Mouse (Mus musculus) limb, embryonic 14.5 days (tissue): Measurements from ENCODE around the gene Ccnjl. TPM values are rescaled to one million over a fixed set of nuclear protein-coding genes. Genes with fewer than 3 reads are reported as not detected.

Experiments used
- ATAC-seq: fragments of 200-750 bp; cut with Nextera tagmentation; 2 replicates; pipeline ENCODE4 v1.8.0; 2017; ENCODE audit warnings: low read depth, moderate number of reproducible peaks, moderate TSS enrichment; ENCODE audit not compliant: low FRiP score
- DNase-seq: peaks from one replicate; pipeline ENCODE4 v3.0.0-alpha.2; 2015; ENCODE audit warnings: low spot score
- H3K27ac ChIP-seq: fragments of 300-500 bp; sonication (generic); replicated peaks from 2 replicates; pipeline ENCODE4 v1.5.1; 2014; ENCODE audit warnings: low read depth, mild to moderate bottlenecking, low read length, moderate library complexity, mixed read lengths
- H3K27me3 ChIP-seq: fragments of 300-500 bp; sonication (generic); 2 replicates; pipeline ENCODE4 v1.6.1; 2014; ENCODE audit warnings: low read length, mixed read lengths; ENCODE audit not compliant: control insufficient read depth, insufficient read depth
- H3K36me3 ChIP-seq: fragments of 300-500 bp; sonication (generic); 2 replicates; pipeline ENCODE4 v1.6.1; 2014; ENCODE audit warnings: mild to moderate bottlenecking, low read length, moderate library complexity, mixed read lengths; ENCODE audit not compliant: control insufficient read depth, insufficient read depth
- H3K4me1 ChIP-seq: fragments of 300-500 bp; sonication (generic); 2 replicates; pipeline ENCODE4 v1.6.1; 2014; ENCODE audit warnings: antibody characterized with exemption, low read length, mixed read lengths; ENCODE audit not compliant: control insufficient read depth, insufficient read depth
- H3K4me2 ChIP-seq: fragments of 300-500 bp; sonication (generic); replicated peaks from 2 replicates; pipeline ENCODE4 v1.6.1; 2014; ENCODE audit warnings: low read depth, mild to moderate bottlenecking, low read length, moderate library complexity; ENCODE audit not compliant: severe bottlenecking
- H3K4me3 ChIP-seq: fragments of 300-500 bp; sonication (generic); replicated peaks from 2 replicates; pipeline ENCODE4 v1.5.1; 2014; ENCODE audit warnings: low read length
- H3K9ac ChIP-seq: fragments of 300-500 bp; sonication (generic); 2 replicates; pipeline ENCODE4 v1.6.1; 2014; ENCODE audit warnings: mild to moderate bottlenecking, low read depth, low read length, moderate library complexity; ENCODE audit not compliant: severe bottlenecking
- H3K9me3 ChIP-seq: fragments of 300-500 bp; sonication (generic); 2 replicates; pipeline ENCODE4 v1.6.1; 2016; ENCODE audit warnings: low read length; ENCODE audit not compliant: control insufficient read depth
- POLR2A ChIP-seq: fragments of 200-500 bp; IDR thresholded peaks from 2 replicates; pipeline ENCODE4 v1.8.0; 2012; ENCODE audit warnings: inconsistent platforms, mild to moderate bottlenecking, moderate library complexity, borderline replicate concordance; ENCODE audit not compliant: insufficient read depth, insufficient read length; ENCODE audit errors: extremely low read depth
- WGBS: fragments of 180-500 bp; shearing (Covaris S2); extraction: QIAGEN DNeasy Blood & Tissue Kit; methylation state at CpG from one replicate; pipeline ENCODE4 v1.1.7; 2014; 5-methylcytosine and 5-hydroxymethylcytosine counted together
- polyA plus RNA-seq, 2 experiments: library from polyadenylated mRNA; depleted of rRNA in 1 of 2; stranded (reverse) in 1 of 2; unstranded in 1 of 2; fragments of >200 nt; fragmentation: Nextera tagmentation in 1 of 2; extraction: Ambion mirVana in 1 of 2; gene quantifications; 2 replicates each; pipeline versions ENCODE4 v1.2.1 to v1.2.3; 2012 to 2014

Gene Ccnjl
- polyA plus RNA-seq, 2 experiments, result 5.1 to 7.7 TPM

DNA sequence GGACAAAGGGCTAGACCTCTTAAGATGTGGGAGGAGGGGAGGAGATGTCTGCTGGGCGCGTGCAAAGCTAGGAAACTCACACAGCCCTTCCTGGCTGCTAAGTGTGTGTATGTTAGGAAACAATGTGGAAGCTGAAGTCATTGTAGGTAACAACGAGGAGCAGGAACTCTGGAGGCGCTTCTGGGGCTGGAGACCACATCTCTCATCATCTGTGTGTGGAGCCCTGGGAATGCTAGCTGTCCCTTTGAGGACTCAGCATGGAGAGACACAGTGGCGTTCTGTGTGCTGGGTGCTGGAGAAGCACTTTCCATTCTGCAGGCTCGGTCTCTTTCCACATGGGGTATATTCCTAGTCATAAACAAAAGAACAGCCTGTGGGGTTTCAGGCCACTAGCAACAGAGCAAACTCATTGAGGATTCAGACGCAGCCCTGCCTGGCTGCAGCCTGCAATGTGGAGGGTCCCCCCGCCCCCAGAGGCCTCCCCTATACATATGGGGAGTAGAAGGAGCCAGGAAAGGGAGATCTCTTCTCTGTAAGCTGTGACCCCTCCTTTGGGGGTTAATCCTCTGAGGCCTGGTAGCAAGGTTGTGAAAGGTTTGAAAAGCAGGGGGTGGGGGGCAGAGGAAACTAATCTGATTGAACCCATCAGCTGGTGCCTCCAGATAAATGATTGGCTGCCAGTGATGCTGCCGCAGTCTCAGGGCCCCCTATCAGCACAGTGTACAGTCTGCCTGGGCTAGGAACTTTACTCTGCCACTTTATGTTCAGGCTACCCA lies 47.0 kb downstream of the Ccnjl start:
- H3K9me3 ChIP-seq, result no peaks in the 10 kb centered on the region
- ATAC-seq (no peak), DNase-seq (no peak)
- H3K4me1 ChIP-seq, result peaks cover 7% of the 10 kb centered on the region
- H3K9ac ChIP-seq, result no peak overlapping the region
- H3K27me3 ChIP-seq, result no peaks in the 10 kb centered on the region
- no peak overlapping the region for H3K4me2 ChIP-seq
- H3K36me3 ChIP-seq, result peaks cover 10% of the 10 kb centered on the region
- 0 out of 2 replicates have a peak overlapping the region, but pooled peaks have one; percentile 8 for H3K27ac ChIP-seq
- WGBS, result 27% methylated on average over 9 of the region's 9 CpGs
- no peak for TF ChIP-seq POLR2A
- H3K4me3 ChIP-seq, result no peak overlapping the region

DNA sequence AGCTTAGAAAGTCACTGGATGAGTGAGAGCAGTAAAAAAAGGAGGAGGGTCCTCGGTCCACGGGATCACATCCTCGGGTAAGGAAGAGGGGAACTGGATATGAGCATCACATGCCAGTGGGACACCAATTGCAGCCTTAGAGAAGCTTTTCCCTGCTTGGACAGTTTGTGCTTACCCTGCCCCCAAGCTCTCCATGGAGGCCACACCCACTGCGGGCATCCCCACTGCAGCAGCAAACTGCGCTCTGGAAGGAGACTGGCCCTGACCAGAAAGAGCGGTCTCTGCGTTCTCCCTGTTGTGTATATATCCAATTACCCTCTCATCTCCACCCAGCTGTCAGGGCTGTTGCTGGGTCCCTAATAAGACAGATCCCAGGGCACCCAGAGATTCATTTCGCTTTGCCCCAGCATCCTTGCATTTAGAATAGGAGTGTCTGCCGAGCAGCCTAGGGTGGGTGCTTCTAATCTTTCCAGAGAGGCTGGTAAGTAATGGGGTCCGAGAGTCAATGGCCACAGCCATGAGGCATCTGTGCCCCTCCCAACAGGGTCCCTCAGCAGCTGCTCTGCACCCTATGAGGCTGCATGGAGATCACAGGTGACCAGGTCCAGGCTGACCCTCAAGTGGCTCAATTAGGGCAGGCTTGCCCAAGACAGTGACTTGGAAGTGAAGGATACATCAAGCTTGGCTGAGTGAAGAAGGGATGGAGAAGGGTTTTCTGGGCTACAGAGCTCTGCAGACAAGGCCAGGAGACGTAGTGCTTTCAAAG lies 49.3 kb downstream of the Ccnjl start:
- TF ChIP-seq POLR2A, result no peak
- 72% methylated on average over 11 of the region's 11 CpGs for WGBS
- H3K4me2 ChIP-seq, result no peak overlapping the region
- no peaks in the 10 kb centered on the region for H3K9me3 ChIP-seq
- H3K9ac ChIP-seq, result no peak overlapping the region
- no peak overlapping the region for H3K4me3 ChIP-seq
- ATAC-seq, result no peak
- H3K27me3 ChIP-seq, result no peaks in the 10 kb centered on the region
- H3K36me3 ChIP-seq, result peaks cover 16% of the 10 kb centered on the region
- H3K4me1 ChIP-seq, result peaks cover 7% of the 10 kb centered on the region
- no peak for DNase-seq
- no peak overlapping the region for H3K27ac ChIP-seq

DNA sequence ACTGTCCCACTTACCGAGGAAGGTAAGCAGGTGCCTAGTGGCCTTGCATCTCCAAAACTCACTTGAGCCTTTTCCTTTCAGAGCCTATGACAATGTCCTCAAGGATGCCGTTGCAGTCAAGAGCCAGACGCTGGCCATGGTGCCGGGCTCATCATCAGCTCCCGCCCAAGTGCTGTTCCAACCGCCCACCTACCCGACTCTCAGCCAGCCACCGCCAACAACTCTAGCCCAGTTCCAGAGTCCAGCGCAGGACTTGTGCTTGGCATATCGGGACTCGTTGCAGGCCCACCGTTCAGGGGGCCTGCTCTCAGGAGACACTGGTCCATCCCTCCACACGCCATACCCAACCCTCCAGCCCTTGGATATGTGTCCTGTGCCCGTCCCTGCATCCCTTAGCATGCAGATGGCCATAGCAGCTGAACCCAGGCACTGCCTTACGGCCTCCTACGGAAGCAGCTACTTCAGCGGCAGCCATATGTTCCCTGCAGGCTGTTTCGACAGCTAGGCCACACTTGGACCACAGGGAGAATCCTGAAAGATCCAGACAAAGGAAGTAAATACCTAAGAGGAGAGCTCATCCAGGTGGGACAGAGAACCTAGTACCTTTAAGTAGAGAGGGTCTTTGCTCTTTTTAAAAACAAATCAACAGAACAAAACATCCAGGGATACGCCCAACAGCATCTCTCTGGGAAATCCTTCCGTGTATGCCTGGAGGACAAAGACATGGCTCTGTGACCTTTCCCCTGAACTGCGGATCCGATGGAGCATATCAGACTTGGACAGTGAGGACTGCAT lies 56.8 kb downstream of the Ccnjl start:
- no peak overlapping the region for H3K4me3 ChIP-seq
- no peaks in the 10 kb centered on the region for H3K27me3 ChIP-seq
- no peaks in the 10 kb centered on the region for H3K4me1 ChIP-seq
- no peak for TF ChIP-seq POLR2A
- H3K9ac ChIP-seq, result no peak overlapping the region
- no peaks in the 10 kb centered on the region for H3K9me3 ChIP-seq
- peaks cover 28% of the 10 kb centered on the region for H3K36me3 ChIP-seq
- no peak overlapping the region for H3K4me2 ChIP-seq
- ATAC-seq (no peak), DNase-seq (no peak)
- H3K27ac ChIP-seq, result no peak overlapping the region
- 94% methylated on average over 22 of the region's 22 CpGs for whole genome bisulfite sequencing

DNA sequence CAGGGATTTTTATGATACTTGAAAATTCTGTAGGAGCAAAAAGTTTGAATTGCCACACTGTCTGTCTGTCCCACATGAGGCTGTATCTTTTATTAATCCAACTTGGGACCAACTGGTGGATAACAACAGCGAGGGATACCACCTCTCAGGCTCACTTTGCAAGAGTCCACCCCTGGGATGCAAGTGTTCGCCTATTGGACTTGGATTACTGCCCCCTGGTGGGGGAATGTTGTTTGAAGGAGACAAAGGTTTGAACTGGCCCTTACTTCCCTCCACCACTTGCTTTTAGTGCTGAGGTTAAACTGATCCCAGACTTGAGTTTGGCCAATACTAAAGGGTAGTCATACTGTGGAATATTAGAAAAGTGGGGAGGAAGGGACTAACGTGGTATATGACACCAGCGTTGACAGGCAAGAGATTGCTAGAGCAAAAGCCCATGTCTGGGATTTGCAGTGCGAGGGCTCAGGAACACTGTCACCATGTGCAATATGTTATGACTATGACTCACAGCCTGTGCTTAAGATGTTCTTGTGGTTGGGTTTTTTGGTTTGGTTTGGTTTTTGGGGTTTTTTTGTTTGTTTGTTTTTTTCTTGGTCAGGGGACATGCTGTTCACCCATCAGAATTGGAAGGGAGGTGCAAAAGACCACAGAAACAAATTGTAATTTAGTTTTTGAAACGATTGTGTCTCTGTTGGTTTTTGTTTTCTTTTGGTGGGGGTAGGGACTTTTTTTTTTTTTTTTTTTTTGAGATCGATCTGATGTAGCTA lies 57.9 kb downstream of the Ccnjl start, which contains the start of gene 4933415A04Rik:
Gene 4933415A04Rik, plus strand, starts transcription at position 717 of the 767 bp plus-strand sequence.
- H3K4me1 ChIP-seq, result no peaks in the 10 kb centered on the region
- H3K9ac ChIP-seq, result no peak within 1 kb of the TSS
- peak; percentile 73 for DNase-seq
- no peaks in the 10 kb centered on the region for H3K9me3 ChIP-seq
- no peak for TF ChIP-seq POLR2A
- WGBS, result 79% methylated on average over 7 of the region's 7 CpGs
- no peak within 1 kb of the TSS for H3K4me3 ChIP-seq
- H3K36me3 ChIP-seq, result peaks cover 24% of the 10 kb centered on the region
- H3K4me2 ChIP-seq, result no peak within 1 kb of the TSS
- no peaks in the 10 kb centered on the region for H3K27me3 ChIP-seq
- H3K27ac ChIP-seq, result no peak within 1 kb of the TSS
- no peak for ATAC-seq
